Mouse (Mus musculus): ENCODE data around the gene Hpgds. TPM values are rescaled to one million over a fixed set of nuclear protein-coding genes. Genes with fewer than 3 reads are reported as not detected.

The Hpgds gene
- polyA plus RNA-seq, 1 experiment = 4.2 TPM

- Histone ChIP-seq H3K36me3 (ENCODE audit: control insufficient read depth, insufficient read depth, low read length) (no peaks in the 10 kb centered on the region), H3K4me3 (ENCODE audit: control insufficient read depth, insufficient read depth, low read length) (no peak overlapping the region), H3K27ac (ENCODE audit: control insufficient read depth, insufficient read depth, low read length) (no peak overlapping the region), H3K4me1 (replicated peaks; ENCODE audit: control insufficient read depth, insufficient read depth, low read length) (no peaks in the 10 kb centered on the region), H3K27me3 (ENCODE audit: control insufficient read depth, insufficient read depth, low read length) (no peaks in the 10 kb centered on the region)
- WGBS = 56% methylated on average over 22 of the region's 22 CpGs
- DNase-seq = no peak
- TF ChIP-seq POLR2A (IDR thresholded peaks at IDR 0.05; ENCODE audit: control insufficient read depth, extremely low read depth, insufficient read depth, low read length, poor library complexity) (no peak), CTCF (IDR thresholded peaks at IDR 0.05; ENCODE audit: borderline replicate concordance, control insufficient read depth, extremely low read depth, insufficient read depth, low read length, poor library complexity) (no peak)
Observed at GRCm38 (mm10) chr6:65150703-65151102, 6.0 kb upstream of the Hpgds start.

GRCm38 (mm10) chr6:65146363-65146762 is 1.7 kb upstream of the Hpgds start:
- Histone ChIP-seq H3K27ac (ENCODE audit: control insufficient read depth, insufficient read depth, low read length) (no peak overlapping the region), H3K4me3 (ENCODE audit: control insufficient read depth, insufficient read depth, low read length) (no peak overlapping the region), H3K27me3 (ENCODE audit: control insufficient read depth, insufficient read depth, low read length) (no peaks in the 10 kb centered on the region), H3K36me3 (ENCODE audit: control insufficient read depth, insufficient read depth, low read length) (no peaks in the 10 kb centered on the region), H3K4me1 (replicated peaks; ENCODE audit: control insufficient read depth, insufficient read depth, low read length) (peaks cover 3% of the 10 kb centered on the region)
- DNase-seq = no peak
- TF ChIP-seq POLR2A (IDR thresholded peaks at IDR 0.05; ENCODE audit: control insufficient read depth, extremely low read depth, insufficient read depth, low read length, poor library complexity) = no peak
- no peak for TF ChIP-seq CTCF (IDR thresholded peaks at IDR 0.05; ENCODE audit: borderline replicate concordance, control insufficient read depth, extremely low read depth, insufficient read depth, low read length, poor library complexity)
- WGBS = 15% methylated on average over 4 of the region's 4 CpGs

- no peaks in the 10 kb centered on the region for H3K27me3 ChIP-seq (ENCODE audit: control insufficient read depth, insufficient read depth, low read length)
- H3K4me3 ChIP-seq (ENCODE audit: control insufficient read depth, insufficient read depth, low read length) = no peak overlapping the region
- WGBS = 97% methylated on average over 1 of the region's 1 CpGs
- no peaks in the 10 kb centered on the region for H3K36me3 ChIP-seq (ENCODE audit: control insufficient read depth, insufficient read depth, low read length)
- DNase-seq = no peak
- TF ChIP-seq POLR2A (IDR thresholded peaks at IDR 0.05; ENCODE audit: control insufficient read depth, extremely low read depth, insufficient read depth, low read length, poor library complexity) (no peak), CTCF (IDR thresholded peaks at IDR 0.05; ENCODE audit: borderline replicate concordance, control insufficient read depth, extremely low read depth, insufficient read depth, low read length, poor library complexity) (no peak)
- H3K27ac ChIP-seq (ENCODE audit: control insufficient read depth, insufficient read depth, low read length) = no peak overlapping the region
- peaks cover 9% of the 10 kb centered on the region for H3K4me1 ChIP-seq (replicated peaks; ENCODE audit: control insufficient read depth, insufficient read depth, low read length)
Observed at GRCm38 (mm10) chr6:65142316-65142715, 2.4 kb downstream of the Hpgds start.

- DNase-seq = no peak
- TF ChIP-seq CTCF (IDR thresholded peaks at IDR 0.05; ENCODE audit: borderline replicate concordance, control insufficient read depth, extremely low read depth, insufficient read depth, low read length, poor library complexity) (no peak), POLR2A (IDR thresholded peaks at IDR 0.05; ENCODE audit: control insufficient read depth, extremely low read depth, insufficient read depth, low read length, poor library complexity) (no peak)
- H3K36me3 ChIP-seq (ENCODE audit: control insufficient read depth, insufficient read depth, low read length) = no peaks in the 10 kb centered on the region
- no peaks in the 10 kb centered on the region for H3K27me3 ChIP-seq (ENCODE audit: control insufficient read depth, insufficient read depth, low read length)
- no peak overlapping the region for H3K4me3 ChIP-seq (ENCODE audit: control insufficient read depth, insufficient read depth, low read length)
- WGBS = 13% methylated on average over 6 of the region's 6 CpGs
- H3K4me1 ChIP-seq (replicated peaks; ENCODE audit: control insufficient read depth, insufficient read depth, low read length) = peaks cover 9% of the 10 kb centered on the region
- no peak overlapping the region for H3K27ac ChIP-seq (ENCODE audit: control insufficient read depth, insufficient read depth, low read length)
Observed at GRCm38 (mm10) chr6:65140750-65141243, 3.9 kb downstream of the Hpgds start.

GRCm38 (mm10) chr6:65140082-65140749 is 4.5 kb downstream of the Hpgds start:
- no peak for DNase-seq
- 61% methylated on average over 5 of the region's 5 CpGs for WGBS

GRCm38 (mm10) chr6:65138243-65138642 is 6.5 kb downstream of the Hpgds start:
- Histone ChIP-seq H3K36me3 (ENCODE audit: control insufficient read depth, insufficient read depth, low read length) (no peaks in the 10 kb centered on the region), H3K27me3 (ENCODE audit: control insufficient read depth, insufficient read depth, low read length) (no peaks in the 10 kb centered on the region), H3K4me1 (replicated peaks; ENCODE audit: control insufficient read depth, insufficient read depth, low read length) (peaks cover 7% of the 10 kb centered on the region; the same call in 1 of the 2 replicates), H3K27ac (ENCODE audit: control insufficient read depth, insufficient read depth, low read length) (no peak overlapping the region), H3K4me3 (ENCODE audit: control insufficient read depth, insufficient read depth, low read length) (no peak overlapping the region)
- TF ChIP-seq CTCF (IDR thresholded peaks at IDR 0.05; ENCODE audit: borderline replicate concordance, control insufficient read depth, extremely low read depth, insufficient read depth, low read length, poor library complexity) = no peak
- DNase-seq = no peak
- WGBS = 85% methylated on average over 1 of the region's 1 CpGs

More at GRCm38 (mm10) chr6:65140082-65140749, 4.5 kb downstream of the Hpgds start:
- Histone ChIP-seq H3K4me1 (replicated peaks; ENCODE audit: control insufficient read depth, insufficient read depth, low read length) (peaks cover 9% of the 10 kb centered on the region), H3K36me3 (ENCODE audit: control insufficient read depth, insufficient read depth, low read length) (no peaks in the 10 kb centered on the region), H3K4me3 (ENCODE audit: control insufficient read depth, insufficient read depth, low read length) (no peak overlapping the region), H3K27ac (ENCODE audit: control insufficient read depth, insufficient read depth, low read length) (no peak overlapping the region), H3K27me3 (ENCODE audit: control insufficient read depth, insufficient read depth, low read length) (no peaks in the 10 kb centered on the region)
- TF ChIP-seq CTCF (IDR thresholded peaks at IDR 0.05; ENCODE audit: borderline replicate concordance, control insufficient read depth, extremely low read depth, insufficient read depth, low read length, poor library complexity) = no peak
- TF ChIP-seq POLR2A (IDR thresholded peaks at IDR 0.05; ENCODE audit: control insufficient read depth, extremely low read depth, insufficient read depth, low read length, poor library complexity) = no peak

All from thymus, adult 2 months (tissue).